Mouse (Mus musculus): ENCODE measurements around the gene Gm28035.

The Gm28035 gene

DNA sequence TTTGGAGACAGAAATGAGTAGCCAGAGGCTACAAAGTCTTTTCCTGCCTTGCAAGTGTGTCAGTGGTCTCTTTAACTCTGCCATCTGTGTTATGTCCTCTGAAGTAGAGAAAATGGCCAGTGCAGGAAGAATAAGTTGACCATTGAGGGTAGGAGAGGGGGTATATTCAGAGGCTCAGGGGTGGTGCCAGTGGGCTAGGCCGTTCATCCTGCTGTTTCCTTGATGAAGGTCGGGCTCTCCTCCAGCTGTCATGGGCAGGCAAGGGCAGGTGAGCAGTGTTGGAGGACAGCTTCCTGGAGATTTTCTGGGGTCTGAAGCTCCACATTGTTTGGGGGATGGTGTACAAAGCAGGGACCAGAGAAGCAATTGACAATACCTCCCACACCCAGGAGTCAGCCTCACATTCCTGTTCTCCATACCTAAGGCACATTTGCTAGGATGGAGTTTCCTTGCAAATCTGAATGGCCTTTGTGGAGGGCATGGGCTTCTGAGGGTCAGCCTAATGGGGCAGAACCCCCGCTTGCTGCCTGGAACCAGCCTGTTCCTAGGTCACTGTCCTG lies 1.4 kb upstream of the Gm28035 start:
- no peak for DNase-seq (ENCODE audit: low spot score)

DNA sequence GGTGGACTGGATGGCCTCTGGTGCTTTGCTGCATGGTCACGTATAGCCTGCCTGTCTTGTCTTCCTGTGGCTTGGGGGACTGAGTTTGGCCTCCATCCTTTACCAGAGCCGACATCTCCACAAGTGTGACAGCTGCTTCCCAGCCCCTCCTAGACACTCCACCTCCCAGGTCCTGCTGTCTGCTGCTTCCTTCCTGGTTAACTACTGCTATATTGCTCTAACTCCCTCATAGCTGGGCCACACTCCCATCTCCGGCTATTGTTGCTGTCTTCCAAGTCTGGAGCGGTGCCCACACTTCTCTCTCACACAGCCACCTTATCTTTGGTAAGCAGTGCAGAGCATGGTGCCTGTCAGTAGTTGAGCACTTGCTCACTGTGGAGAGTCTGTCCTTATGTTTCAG lies 590 bp upstream of the Gm28035 start:
- DNase-seq (ENCODE audit: low spot score): no peak

DNA sequence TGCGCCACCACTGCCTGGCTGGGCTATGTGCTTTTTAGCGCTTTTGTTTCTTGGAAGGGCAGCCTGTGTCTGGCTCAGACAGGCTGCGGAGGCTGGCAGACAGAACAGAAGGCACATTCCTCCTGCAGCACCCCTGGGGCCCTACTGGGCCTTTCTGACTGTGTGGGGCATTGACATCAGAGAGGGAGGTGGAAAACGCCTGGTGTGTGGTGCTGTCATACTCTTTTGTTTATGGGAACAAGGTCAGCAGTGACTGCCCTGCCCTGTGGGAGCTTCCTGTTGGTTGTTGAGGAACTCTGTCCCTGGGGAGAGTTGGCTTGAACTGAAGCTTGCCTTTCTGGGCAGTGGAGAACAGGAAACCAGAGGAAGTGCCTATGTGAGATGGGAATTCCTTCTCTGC lies 2.1 kb downstream of the Gm28035 start:
- peak; percentile 66 for DNase-seq (ENCODE audit: low spot score)

DNA sequence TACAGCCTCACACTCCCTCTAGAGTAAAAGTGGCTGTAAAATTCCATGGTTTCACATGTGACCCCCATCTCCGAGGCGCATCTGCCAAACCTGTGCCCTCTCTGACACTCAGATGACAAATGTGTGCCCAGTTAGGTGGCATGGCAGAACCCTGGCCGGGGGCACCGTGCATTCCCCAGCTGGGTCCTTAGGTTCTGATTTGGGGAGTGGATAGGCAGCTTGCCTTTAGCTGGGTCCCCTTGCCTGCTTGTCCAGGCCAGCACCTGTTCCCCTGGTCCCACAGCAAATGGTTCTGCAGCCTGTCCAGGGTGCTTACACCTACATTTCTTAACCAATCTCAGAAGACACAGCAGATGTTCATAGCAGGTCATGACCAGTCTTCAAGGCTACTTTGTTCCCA lies 3.0 kb downstream of the Gm28035 start:
- DNase-seq (ENCODE audit: low spot score): no peak

DNA sequence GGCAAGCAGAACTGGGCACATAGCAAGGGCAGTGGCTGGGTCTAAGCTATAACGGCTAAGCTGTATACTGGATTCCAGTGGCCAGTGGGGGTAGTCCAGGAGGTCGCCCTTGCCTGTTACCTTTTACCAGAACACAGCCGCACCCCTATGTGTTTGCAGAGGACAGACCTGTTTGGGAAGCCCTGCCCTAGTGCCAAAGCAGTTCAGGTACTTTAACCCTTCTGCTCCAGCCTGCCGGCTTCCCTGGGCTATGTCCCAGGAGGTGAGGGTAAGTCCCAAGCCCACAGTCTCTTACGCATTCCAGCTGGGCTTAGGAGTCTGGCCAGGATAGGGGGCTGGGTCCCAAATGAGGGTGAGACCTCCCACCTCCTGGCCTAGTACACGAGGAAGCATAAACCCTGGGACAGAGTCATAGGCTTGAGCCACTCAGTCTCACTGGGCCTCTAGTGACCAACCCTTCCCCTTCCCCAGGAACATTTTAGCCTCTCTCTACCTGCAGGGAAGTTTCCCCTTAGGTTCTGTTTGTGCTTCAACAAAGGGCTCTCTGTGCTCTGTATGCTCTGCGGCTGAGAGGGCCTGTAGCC lies 4.3 kb downstream of the Gm28035 start:
- no peak for DNase-seq (ENCODE audit: low spot score)

DNA sequence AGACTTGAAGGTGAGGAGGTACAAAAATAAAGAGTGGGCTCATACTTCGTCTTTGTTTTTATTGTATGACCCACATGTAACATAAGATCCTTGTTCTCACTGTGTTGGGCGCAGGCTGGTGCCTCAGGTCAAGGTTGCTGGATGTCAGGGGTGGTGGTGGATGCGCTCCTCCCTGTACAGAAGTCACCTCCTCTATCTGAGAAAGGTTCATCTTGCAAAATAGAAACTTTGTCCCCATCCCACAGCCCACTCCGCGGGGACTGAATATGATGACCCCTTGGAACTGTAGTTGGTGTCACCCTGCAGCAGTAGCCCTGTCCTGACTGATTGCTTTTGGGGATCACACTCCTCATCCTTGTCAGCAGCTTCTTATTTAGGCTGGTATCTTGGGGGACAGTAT lies 6.7 kb downstream of the Gm28035 start:
- no peak for DNase-seq (ENCODE audit: low spot score)

DNA sequence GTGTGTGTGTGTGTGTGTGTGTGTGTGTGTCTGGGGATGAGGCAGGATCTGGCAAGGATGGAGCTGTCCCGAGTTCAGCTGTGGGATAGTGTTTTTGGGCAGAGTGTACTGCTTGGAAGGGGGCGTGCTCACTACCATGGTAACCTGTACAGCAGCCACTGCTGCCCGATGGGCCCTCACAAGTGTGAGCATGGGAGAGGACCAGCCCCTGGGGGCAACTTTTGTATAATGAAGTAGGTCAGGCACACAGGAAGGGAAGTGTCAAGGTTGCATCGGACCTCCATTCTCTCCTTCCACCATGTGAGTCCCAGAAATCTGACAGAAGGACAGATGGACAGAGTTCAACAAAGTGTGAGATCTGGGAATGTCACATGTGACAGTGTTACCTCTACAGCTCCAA lies 7.3 kb downstream of the Gm28035 start:
- DNase-seq (ENCODE audit: low spot score): no peak

DNA sequence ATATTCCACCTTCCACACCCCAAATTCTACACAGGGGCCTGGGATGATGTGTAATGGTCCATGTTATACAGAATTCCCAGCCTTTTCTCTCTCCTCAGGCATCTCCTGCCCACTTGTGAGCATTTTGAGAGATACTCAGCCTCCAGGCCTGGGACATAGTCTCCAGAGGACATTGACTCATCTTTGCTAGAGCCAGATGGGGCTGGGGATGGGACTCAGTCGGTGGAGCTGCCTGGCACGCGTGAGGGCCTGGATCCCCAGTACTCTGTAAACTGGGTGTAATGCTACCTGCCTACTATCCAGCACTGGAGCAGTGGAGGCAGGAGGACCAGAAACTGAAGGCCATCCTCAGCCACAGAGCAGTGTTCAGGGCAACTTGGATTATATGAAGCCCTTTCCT lies 8.8 kb downstream of the Gm28035 start:
- DNase-seq (ENCODE audit: low spot score): no peak

DNA sequence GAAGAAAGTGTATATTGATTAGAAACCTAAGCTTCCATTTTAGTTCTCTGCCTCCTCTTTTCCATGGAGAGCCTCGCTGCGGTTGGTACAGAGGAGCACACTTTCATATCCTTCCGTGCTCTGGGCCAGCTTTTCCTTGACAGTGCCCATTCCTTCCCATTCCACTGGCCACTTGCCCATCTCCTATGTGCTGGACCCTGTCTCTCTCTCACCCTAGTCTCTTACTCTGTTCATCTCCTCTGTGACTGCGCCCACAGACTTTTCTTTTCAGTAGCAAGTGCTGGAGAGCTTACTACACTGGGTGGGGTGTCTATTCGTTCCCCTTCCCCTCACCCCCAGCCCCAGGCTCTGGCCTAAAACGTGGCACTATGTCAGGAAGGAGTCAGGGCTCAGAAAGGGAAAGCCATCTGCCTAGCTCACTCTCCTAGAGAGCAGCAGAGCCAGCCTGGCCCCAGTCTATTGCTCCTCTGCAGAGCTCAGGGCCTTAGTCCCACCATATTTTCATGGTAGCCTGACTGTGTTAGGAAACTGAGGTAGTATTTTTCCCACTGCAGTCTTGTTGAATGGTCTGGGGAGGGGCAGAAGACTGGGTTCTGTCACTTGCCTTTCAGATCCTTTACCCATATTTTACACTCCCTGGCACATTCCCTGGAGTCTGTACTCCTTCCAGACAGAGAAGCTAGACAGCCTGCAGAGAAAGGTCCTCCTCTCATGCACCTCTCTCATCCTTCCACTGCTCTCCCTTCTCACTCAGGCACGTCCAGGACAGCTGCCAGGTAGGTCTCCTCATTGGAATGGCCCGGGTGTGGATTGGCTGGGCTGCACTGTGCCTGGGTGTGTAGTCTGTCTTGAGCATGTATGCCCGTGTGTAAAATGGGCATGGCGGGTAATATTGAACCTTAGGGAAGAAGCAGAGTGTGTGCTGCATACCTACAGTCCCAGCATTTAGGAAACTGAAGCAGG lies 10.1 kb downstream of the Gm28035 start:
- no peak for DNase-seq (ENCODE audit: low spot score)

DNA sequence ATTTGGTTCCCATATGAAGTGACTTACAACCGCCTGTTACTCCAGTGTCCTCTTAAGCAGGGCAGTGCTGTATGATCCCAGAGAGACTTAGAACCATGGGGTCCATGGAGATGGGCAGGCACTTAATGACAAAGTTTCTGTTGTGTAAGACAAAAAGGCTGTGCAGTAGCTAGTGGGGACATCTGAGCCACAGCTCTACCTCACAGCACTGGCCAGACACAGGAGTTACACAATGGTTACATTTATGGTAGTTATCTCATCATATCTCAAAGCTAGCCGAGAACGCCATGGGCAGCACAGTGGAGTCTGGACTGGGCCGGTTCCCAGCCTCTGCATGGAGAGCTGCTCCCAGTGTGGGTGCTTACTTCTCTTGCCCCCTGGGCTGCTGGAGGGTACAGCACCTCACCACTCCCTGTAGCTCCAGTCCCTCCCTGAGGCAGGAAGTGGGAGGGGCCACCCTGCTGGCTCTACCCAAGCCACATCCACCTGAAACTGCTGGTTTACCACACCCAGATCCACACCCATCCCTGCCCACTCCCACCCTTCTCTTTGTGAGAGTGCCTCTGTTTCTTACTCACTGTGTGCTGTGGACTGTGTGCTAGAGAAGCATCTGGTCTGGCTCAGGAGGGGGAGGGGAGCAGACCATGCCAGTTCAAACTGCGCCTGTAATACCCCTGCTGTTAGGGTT lies 11.2 kb downstream of the Gm28035 start:
- DNase-seq (ENCODE audit: low spot score): no peak

DNA sequence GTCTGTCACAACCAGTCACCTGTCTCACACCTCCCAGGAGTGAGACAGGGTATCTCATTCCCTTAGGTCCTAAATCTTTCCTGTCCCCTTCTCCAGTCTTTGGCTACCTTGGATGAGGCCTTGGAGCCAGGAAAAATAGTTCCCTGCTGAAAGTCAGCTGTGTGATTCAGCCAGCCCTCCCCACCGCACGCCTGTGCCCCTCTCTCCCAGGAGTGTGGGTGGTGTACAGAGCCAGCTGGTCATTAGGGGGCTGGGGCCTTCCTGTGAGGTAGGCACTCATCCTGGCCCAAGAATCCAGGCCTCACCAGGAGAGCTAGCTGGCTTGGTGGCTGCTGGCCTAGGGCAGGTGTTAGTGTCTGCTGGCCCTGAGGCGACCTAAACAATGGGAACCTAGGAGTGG lies 12.2 kb downstream of the Gm28035 start:
- DNase-seq (ENCODE audit: low spot score): no peak

DNA sequence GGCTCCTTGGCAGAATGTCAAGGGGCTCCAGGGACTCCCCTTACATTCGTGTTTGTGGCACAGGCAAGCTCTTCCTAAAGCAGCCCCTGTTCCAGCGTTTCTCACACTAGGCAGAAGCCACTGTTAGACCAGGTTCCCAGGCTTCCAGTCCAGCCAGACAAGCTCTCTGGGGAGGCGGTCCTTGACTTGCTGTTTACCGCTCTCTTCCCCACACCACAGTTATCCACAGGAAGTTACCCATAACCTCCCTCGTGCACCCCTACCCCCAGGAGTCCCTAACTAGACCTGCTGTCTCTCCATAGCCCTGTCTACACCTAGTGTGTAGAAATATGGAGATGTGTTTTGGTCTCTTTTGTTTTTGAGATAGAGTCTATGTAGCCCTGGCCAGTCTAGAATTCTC lies 13.4 kb downstream of the Gm28035 start:
- DNase-seq (ENCODE audit: low spot score): no peak

DNA sequence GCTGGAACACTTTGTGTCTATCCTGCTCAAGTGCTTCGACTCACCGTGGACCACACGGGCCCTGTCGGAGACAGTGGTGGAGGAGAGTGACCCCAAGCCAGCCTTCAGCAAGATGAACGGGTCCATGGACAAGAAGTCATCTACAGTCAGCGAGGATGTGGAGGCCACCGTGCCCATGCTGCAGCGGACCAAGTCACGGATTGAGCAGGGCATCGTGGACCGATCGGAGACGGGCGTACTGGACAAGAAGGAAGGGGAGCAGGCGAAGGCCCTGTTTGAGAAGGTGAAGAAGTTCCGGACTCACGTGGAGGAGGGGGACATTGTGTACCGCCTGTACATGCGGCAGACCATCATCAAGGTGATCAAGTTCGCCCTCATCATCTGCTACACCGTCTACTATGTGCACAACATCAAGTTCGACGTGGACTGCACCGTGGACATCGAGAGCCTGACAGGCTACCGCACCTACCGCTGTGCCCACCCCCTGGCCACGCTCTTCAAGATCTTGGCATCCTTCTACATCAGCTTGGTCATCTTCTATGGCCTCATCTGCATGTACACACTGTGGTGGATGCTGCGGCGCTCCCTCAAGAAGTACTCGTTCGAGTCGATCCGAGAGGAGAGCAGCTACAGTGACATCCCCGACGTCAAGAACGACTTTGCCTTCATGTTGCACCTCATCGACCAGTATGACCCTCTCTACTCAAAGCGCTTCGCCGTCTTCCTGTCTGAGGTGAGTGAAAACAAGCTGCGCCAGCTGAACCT lies 15.4 kb downstream of the Gm28035 start:
- no peak for DNase-seq (ENCODE audit: low spot score)

DNA sequence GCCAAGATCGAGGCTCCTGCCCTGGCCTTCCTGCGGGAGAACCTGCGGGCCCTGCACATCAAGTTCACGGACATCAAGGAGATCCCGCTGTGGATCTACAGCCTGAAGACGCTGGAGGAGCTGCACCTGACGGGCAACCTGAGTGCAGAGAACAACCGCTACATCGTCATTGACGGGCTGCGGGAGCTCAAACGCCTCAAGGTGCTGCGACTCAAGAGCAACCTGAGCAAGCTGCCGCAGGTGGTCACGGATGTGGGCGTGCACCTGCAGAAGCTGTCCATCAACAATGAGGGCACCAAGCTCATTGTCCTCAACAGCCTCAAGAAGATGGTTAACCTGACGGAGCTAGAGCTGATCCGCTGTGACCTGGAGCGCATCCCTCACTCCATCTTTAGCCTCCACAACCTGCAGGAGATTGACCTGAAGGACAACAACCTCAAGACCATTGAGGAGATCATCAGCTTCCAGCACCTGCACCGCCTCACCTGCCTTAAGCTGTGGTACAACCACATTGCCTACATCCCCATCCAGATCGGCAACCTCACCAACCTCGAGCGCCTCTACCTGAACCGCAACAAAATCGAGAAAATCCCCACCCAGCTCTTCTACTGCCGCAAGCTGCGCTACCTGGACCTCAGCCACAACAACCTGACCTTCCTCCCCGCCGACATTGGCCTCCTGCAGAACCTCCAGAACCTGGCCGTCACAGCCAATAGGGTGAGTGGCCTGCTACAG lies 16.4 kb downstream of the Gm28035 start:
- DNase-seq (ENCODE audit: low spot score): no peak

DNA sequence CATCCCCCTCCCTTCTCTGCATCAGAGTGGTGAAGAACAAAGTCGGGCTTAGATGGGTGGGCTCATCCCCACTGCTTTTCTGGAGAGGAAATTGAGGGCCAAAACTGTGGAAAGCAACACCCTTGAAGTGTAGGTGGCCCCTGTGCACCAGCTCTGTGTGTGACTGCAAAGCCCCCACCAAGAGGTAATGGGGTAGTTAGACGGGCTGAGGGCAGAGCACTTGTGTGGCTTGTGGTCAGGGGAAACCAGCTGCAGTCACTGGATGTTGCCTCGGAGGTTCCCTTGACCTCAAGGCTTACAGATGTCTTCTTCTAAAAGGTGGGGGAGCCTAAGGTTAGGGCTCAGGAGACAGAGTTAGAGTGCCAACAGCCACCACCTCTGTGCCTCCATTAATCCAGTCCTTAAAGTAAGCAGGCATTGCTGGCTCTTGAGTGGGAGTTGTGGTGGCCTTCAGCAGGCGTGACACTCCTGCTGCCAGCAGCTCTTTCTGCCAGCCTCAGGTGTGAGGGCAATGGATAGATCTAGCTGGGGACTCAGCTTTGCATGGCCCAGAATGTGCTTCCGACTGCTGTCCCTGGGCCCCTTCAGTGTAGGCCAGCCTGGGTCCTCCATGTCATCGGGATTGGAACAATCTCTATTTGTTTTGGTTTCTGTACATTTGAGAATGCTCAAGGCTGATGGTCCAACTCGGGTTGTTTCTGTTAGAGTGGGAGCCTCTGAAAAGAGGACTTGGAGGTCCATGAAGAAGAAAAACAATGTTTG lies 17.5 kb downstream of the Gm28035 start:
- no peak for DNase-seq (ENCODE audit: low spot score)

DNA sequence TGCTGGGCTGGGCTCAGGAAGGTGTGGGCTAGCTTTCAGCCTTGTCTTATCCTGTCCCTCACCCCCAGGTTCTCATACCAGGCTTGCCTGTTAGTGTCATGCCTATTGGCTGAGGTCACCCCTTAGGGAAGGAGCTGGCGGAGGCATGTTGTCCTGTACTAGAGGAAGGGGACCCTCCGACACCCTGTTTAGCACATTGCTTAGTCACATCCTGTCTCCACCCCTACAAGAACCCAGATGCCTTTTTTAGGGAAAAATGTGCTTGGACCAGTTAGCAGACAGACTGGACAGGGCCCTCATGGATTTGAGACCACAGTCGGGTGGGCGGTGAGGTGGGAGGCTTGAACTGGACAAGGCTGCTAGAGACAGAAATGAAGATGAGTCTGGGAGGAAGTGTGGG lies 18.2 kb downstream of the Gm28035 start:
- DNase-seq (ENCODE audit: low spot score): no peak

DNA sequence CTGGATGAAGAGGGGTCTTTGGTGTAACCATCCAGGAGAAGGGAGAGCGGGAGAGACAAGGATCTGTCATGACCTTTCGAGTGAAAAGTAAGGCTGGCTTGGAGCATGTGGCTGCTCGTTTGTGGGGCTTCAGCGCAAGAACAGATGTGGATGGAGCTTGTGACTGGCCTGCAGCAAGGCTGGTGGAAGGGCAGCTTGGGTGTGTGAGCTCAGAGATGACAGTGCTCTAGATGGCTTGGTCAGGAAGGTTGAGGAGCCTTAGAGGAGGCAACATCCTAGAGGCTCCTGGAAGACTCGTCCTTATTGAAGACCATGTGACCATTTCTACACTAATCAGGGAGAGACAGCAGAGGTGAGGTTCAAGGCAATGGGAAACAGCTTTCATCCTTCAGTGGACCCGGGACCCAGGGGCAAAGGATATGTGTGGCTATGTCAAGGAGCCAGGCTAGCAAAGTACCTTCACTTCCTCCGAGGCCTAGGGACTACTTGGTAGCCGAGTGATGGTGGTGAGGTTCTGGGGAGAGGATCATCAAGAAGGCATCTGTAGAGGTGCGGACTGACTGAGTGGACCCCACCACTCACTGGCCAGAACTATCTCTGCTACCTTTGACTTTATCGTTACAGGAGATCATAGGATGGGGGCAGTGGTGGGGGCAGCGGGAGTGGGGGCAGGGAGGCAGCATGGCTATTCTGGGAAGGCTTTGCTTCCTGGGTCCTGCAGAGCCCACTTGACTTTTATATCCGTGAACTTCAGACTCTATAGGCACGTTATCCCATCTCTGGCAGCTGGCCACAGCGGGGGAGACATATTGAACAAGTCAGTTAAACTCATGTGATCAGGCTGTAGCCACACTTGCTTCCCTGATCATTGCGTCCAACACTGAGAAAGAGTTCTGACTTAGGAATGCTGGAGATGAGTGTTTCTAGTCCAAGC lies 19.0 kb downstream of the Gm28035 start:
- DNase-seq (ENCODE audit: low spot score): no peak

DNA sequence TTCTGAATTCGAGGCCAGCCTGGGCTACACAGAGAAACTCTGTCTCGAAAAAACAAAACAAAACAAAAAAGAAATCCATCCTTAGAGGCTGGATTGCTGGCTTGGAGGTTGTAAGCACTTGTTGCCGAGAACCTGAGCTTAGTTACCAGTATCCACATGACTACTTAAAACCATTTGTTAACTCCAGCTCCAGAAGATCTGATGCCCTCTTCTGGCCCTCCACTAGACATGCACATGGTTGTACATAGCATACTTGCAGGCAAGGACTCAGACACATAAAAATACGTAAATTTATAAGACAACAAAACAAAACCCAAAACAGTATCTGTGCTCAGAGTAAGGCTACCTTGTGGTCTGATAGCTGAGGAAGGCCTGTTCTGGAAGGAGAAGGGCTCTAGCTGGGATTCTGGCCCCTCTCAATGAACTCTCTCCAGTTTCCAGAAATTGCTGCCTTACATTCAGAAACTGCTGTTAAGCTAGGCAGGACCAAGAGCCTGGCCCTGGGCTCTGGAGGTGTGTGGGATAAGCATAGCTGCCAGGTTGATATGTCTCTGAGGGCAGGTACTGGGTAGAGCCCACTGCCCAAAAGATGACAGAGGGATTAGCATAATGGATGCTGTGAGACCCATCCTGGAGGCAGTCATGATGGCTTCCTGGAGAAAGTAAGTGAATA lies 20.8 kb downstream of the Gm28035 start:
- no peak for DNase-seq (ENCODE audit: low spot score)

Data from embryo, embryonic 10 days (tissue).